Mouse (Mus musculus) forebrain, embryonic 13.5 days (tissue): ENCODE results near the gene AC124108.1. TPM values are rescaled to one million over a fixed set of nuclear protein-coding genes. Genes with fewer than 3 reads are reported as not detected.

Experiments
- ATAC-seq: fragments of 200-750 bp; cut with Nextera tagmentation; 2 replicates; pipeline ENCODE4 v1.8.0; 2017
- H3K27ac ChIP-seq: fragments of 300-500 bp; sonication (generic); 2 replicates; pipeline ENCODE4 v1.5.1; 2015; ENCODE audit warnings: inconsistent platforms, mild to moderate bottlenecking, moderate library complexity
- H3K27me3 ChIP-seq: fragments of 300-500 bp; sonication (generic); 2 replicates; pipeline ENCODE4 v1.6.1; 2015; ENCODE audit warnings: mild to moderate bottlenecking, inconsistent platforms
- H3K36me3 ChIP-seq: fragments of 300-500 bp; sonication (generic); 2 replicates; pipeline ENCODE4 v1.6.1; 2015; ENCODE audit warnings: mild to moderate bottlenecking, inconsistent platforms; ENCODE audit not compliant: poor library complexity, severe bottlenecking
- H3K4me1 ChIP-seq: fragments of 300-500 bp; sonication (generic); 2 replicates; pipeline ENCODE4 v1.6.1; 2015; ENCODE audit warnings: inconsistent platforms
- H3K4me2 ChIP-seq: fragments of 300-500 bp; sonication (generic); 2 replicates; pipeline ENCODE4 v1.6.1; 2015; ENCODE audit warnings: inconsistent platforms, mild to moderate bottlenecking, moderate library complexity
- H3K4me3 ChIP-seq: fragments of 300-500 bp; sonication (generic); 2 replicates; pipeline ENCODE4 v1.5.1; 2015; ENCODE audit warnings: mild to moderate bottlenecking, inconsistent platforms
- H3K9ac ChIP-seq: fragments of 300-500 bp; sonication (generic); 2 replicates; pipeline ENCODE4 v1.6.1; 2015; ENCODE audit warnings: mild to moderate bottlenecking, inconsistent platforms
- H3K9me3 ChIP-seq: fragments of 300-500 bp; sonication (generic); replicated peaks from 2 replicates; pipeline ENCODE4 v1.6.1; 2016; ENCODE audit warnings: inconsistent platforms
- WGBS: fragments of 180-500 bp; shearing (Covaris S2); methylation state at CpG from one replicate; pipeline ENCODE4 v1.1.7; 2015; 5-methylcytosine and 5-hydroxymethylcytosine counted together
- polyA plus RNA-seq: library from polyadenylated mRNA; unstranded; fragments of >200 nt; fragmentation: Nextera tagmentation; extraction: Ambion mirVana; gene quantifications from 2 replicates; pipeline ENCODE4 v1.2.1, GENCODE M21; 2015

AC124108.1 gene
- polyA plus RNA-seq, 1 experiment from 2014 or later, result 3.4 TPM

- Histone ChIP-seq H3K4me3 (0 out of 2 replicates have a peak overlapping the region, but pooled peaks have one; percentile 13), H3K4me1 (peaks cover 31% of the 10 kb centered on the region), H3K27ac (peak overlapping the region; percentile 37), H3K9me3 (no peaks in the 10 kb centered on the region), H3K9ac (peak overlapping the region; percentile 48; the same call in 1 of the 2 replicates), H3K36me3 (no peaks in the 10 kb centered on the region), H3K4me2 (peak overlapping the region; percentile 49), H3K27me3 (peaks cover 14% of the 10 kb centered on the region; the same call in 1 of the 2 replicates)
- ATAC-seq, result peak; percentile 72; the same call in 1 of the 2 replicates
- 8% methylated on average over 11 of the region's 12 CpGs for WGBS
These were observed 23.0 kb upstream of the AC124108.1 start for GRCm38 (mm10) chr1:132168115-132168767.

DNA sequence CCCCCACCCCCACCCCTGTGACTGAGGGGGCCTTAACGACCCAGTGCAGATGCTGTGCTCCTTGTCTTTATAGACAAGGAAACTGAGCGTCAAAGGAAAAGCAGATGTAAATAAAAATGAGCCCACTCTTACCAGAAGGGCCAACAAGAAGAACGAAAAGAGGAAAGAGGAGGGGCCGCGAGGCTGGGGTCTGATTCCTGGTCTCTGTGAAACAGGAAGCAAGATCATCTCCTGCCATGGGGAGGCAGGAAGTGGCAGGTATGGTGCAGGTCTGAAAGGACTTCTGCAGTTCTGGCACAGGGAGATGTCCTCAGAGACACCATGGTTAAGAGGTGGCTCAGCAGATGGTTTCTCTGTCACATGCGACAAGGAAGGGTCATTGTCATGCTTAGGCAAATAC, 20.6 kb upstream of the AC124108.1 start:
- Histone ChIP-seq H3K9me3 (no peaks in the 10 kb centered on the region), H3K27me3 (peaks cover 10% of the 10 kb centered on the region; the same call in 1 of the 2 replicates), H3K9ac (no peak overlapping the region), H3K36me3 (no peaks in the 10 kb centered on the region), H3K4me2 (no peak overlapping the region), H3K27ac (no peak overlapping the region), H3K4me3 (no peak overlapping the region), H3K4me1 (peaks cover 18% of the 10 kb centered on the region)
- no peak for ATAC-seq
- 57% methylated on average over 6 of the region's 6 CpGs for WGBS

GRCm38 (mm10) chr1:132171619-132172018, 19.6 kb upstream of the AC124108.1 start:
- H3K4me2 ChIP-seq, result no peak overlapping the region
- H3K36me3 ChIP-seq, result no peaks in the 10 kb centered on the region
- peaks cover 18% of the 10 kb centered on the region for H3K4me1 ChIP-seq
- H3K27me3 ChIP-seq, result peaks cover 10% of the 10 kb centered on the region; the same call in 1 of the 2 replicates
- H3K9me3 ChIP-seq, result no peaks in the 10 kb centered on the region
- no peak for ATAC-seq
- no peak overlapping the region for H3K9ac ChIP-seq
- no peak overlapping the region for H3K27ac ChIP-seq
- no peak overlapping the region for H3K4me3 ChIP-seq
- 0% methylated on average over 2 of the region's 2 CpGs for WGBS

GRCm38 (mm10) chr1:132186303-132186702, 5.0 kb upstream of the AC124108.1 start:
- no peaks in the 10 kb centered on the region for H3K9me3 ChIP-seq
- peaks cover 5% of the 10 kb centered on the region; the same call in 1 of the 2 replicates for H3K27me3 ChIP-seq
- no peak for ATAC-seq
- H3K9ac ChIP-seq, result no peak overlapping the region
- WGBS, result 84% methylated on average over 4 of the region's 4 CpGs
- no peaks in the 10 kb centered on the region for H3K36me3 ChIP-seq
- no peak overlapping the region for H3K4me2 ChIP-seq
- no peak overlapping the region for H3K4me3 ChIP-seq
- peaks cover 7% of the 10 kb centered on the region for H3K4me1 ChIP-seq
- no peak overlapping the region for H3K27ac ChIP-seq

DNA sequence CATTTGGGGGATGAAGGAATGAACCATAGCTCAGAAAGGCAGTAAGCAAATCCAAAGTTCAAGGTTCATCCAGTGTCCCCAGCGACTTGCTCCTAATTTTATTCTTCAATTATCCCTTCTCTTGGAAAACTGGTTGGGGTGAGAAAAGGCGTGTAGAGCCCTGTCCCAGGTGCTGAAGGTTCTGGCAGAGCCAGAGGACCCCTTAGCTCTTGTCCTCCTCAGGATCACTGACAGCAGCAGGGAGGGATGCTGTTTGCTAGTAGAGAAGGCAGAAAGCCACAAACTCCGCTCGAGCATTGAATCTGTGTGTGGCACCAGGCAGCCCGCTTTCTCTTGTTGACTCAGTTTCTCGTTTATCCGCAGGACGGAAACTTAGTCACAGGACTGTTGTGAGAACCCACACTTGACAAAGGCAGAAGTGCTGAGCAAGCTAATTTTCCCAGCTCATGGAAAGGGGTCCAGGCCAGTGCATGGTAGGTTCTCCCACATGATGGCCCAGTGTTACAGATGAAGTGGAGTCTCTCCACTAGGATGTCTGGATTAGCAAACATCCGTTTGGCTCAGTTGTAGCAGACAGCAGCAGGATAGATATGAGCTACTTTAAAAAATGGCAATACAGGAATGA, 2.7 kb upstream of the AC124108.1 start:
- 56% methylated on average over 9 of the region's 9 CpGs for WGBS
- H3K27me3 ChIP-seq, result peaks cover 5% of the 10 kb centered on the region; the same call in 1 of the 2 replicates
- H3K4me2 ChIP-seq, result no peak overlapping the region
- no peak overlapping the region for H3K9ac ChIP-seq
- H3K27ac ChIP-seq, result no peak overlapping the region
- H3K9me3 ChIP-seq, result no peaks in the 10 kb centered on the region
- no peak for ATAC-seq
- H3K36me3 ChIP-seq, result no peaks in the 10 kb centered on the region
- H3K4me3 ChIP-seq, result no peak overlapping the region
- H3K4me1 ChIP-seq, result peaks cover 25% of the 10 kb centered on the region

GRCm38 (mm10) chr1:132189231-132189630, 2.0 kb upstream of the AC124108.1 start:
- peak overlapping the region; percentile 90 for H3K4me3 ChIP-seq
- peak overlapping the region; percentile 99; the same call in 1 of the 2 replicates for H3K27ac ChIP-seq
- peaks cover 5% of the 10 kb centered on the region; the same call in 1 of the 2 replicates for H3K36me3 ChIP-seq
- peaks cover 32% of the 10 kb centered on the region for H3K4me1 ChIP-seq
- peak overlapping the region; percentile 76 for H3K4me2 ChIP-seq
- WGBS, result 41% methylated on average over 4 of the region's 4 CpGs
- no peaks in the 10 kb centered on the region for H3K9me3 ChIP-seq
- no peak for ATAC-seq
- H3K27me3 ChIP-seq, result peaks cover 5% of the 10 kb centered on the region; the same call in 1 of the 2 replicates
- peak overlapping the region; percentile 100; the same call in 1 of the 2 replicates for H3K9ac ChIP-seq

GRCm38 (mm10) chr1:132190040-132190513, 1.2 kb upstream of the AC124108.1 start:
- peaks cover 40% of the 10 kb centered on the region for H3K4me1 ChIP-seq
- H3K9ac ChIP-seq, result peak overlapping the region; percentile 100
- peak; percentile 84 for ATAC-seq
- peaks cover 5% of the 10 kb centered on the region; the same call in 1 of the 2 replicates for H3K36me3 ChIP-seq
- no peaks in the 10 kb centered on the region for H3K9me3 ChIP-seq
- peak overlapping the region; percentile 76 for H3K4me2 ChIP-seq
- peaks cover 5% of the 10 kb centered on the region; the same call in 1 of the 2 replicates for H3K27me3 ChIP-seq
- under 1% methylated on average over 45 of the region's 50 CpGs for WGBS
- peak overlapping the region; percentile 90 for H3K4me3 ChIP-seq
- peak overlapping the region; percentile 99 for H3K27ac ChIP-seq

- under 1% methylated on average over 58 of the region's 62 CpGs for WGBS
- Histone ChIP-seq H3K27me3 (peaks cover 5% of the 10 kb centered on the region; the same call in 1 of the 2 replicates), H3K4me2 (peak overlapping the region; percentile 76), H3K4me1 (peaks cover 46% of the 10 kb centered on the region), H3K4me3 (peak overlapping the region; percentile 90), H3K27ac (peak overlapping the region; percentile 99), H3K9me3 (no peaks in the 10 kb centered on the region), H3K9ac (peak overlapping the region; percentile 100), H3K36me3 (peaks cover 5% of the 10 kb centered on the region; the same call in 1 of the 2 replicates)
- ATAC-seq, result peak; percentile 41
These were observed 600 bp upstream of the AC124108.1 start for GRCm38 (mm10) chr1:132190621-132191092.

DNA sequence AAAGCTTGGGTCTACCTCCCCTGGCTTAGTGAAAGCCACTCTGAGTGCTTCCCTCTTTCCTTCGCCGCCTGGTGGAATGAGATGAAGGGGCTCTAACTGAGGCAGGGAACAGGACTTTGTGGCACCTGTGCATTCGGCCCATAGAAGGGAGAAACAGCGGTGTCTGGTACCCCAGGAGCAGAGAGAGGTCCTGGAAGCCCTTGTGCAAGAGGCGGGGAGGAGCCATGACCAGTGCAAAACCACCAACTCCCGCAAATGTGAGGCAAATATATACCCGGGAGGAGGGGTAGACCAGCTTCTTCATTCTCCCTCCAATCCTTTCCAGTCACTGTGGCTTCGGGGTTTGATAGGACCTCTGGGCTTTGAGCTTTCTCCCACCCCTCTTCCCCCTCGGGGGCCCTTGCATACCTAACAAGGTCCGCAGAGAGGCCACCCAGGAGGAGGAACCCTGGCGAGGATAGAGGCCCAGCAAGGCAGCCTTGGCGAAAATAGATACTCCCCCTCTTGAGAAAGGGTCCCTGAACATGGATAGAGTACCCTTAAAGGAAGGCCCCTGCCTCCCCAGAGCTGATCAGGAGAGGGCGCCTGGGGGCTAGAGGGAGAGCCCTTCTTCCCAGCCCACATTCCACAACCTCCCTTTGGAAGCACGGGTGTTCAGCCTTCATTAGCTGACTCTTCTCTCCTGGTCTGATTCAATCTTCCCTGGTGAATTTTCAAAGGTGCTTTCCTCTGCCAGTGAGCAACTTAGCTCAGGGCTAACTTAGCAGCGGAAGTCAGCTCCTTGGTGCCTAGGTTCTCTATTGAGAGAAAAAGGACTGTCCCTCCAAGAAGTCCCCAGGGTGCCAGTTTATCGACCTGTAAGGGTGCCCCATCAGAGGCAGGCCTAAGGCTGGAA, 776 bp downstream of the AC124108.1 start:
- H3K4me3 ChIP-seq, result peak overlapping the region; percentile 90
- peaks cover 60% of the 10 kb centered on the region for H3K4me1 ChIP-seq
- H3K36me3 ChIP-seq, result peaks cover 5% of the 10 kb centered on the region; the same call in 1 of the 2 replicates
- H3K9me3 ChIP-seq, result no peaks in the 10 kb centered on the region
- 1% methylated on average over 16 of the region's 16 CpGs for WGBS
- ATAC-seq, result peak; percentile 57
- H3K27ac ChIP-seq, result peak overlapping the region; percentile 99
- H3K27me3 ChIP-seq, result peaks cover 5% of the 10 kb centered on the region; the same call in 1 of the 2 replicates
- H3K9ac ChIP-seq, result peak overlapping the region; percentile 100
- peak overlapping the region; percentile 76 for H3K4me2 ChIP-seq

- ATAC-seq, result no peak
- H3K27me3 ChIP-seq, result no peaks in the 10 kb centered on the region
- 72% methylated on average over 3 of the region's 3 CpGs for WGBS
- peaks cover 77% of the 10 kb centered on the region for H3K4me1 ChIP-seq
- H3K9me3 ChIP-seq, result no peaks in the 10 kb centered on the region
- H3K4me2 ChIP-seq, result peak overlapping the region; percentile 76
- H3K9ac ChIP-seq, result 0 out of 2 replicates have a peak overlapping the region, but pooled peaks have one; percentile 100
- H3K4me3 ChIP-seq, result peak overlapping the region; percentile 90
- H3K36me3 ChIP-seq, result peaks cover 5% of the 10 kb centered on the region; the same call in 1 of the 2 replicates
- no peak overlapping the region for H3K27ac ChIP-seq
These were observed 2.5 kb downstream of the AC124108.1 start for GRCm38 (mm10) chr1:132193806-132194205.

DNA sequence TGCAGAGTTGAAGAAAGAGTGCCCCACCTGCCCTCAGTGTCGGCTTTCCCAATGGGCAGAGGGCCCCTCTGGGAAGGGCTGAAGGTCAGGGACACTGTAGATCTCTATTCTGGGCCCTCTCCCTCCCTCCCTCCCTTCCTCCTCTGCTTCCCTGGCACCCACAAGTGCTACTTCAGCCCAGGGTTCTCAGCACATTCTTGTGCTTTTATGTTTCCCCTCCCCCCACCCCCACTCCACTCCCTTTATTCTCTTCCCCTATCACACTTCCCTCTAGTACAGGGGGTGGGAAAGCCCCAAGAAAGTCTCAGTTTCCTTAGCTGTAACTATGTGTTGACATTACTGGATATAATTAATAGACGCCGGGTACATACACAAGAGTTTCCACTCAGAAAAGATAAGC, 3.4 kb downstream of the AC124108.1 start:
- no peaks in the 10 kb centered on the region for H3K9me3 ChIP-seq
- peaks cover 82% of the 10 kb centered on the region for H3K4me1 ChIP-seq
- H3K36me3 ChIP-seq, result peaks cover 5% of the 10 kb centered on the region; the same call in 1 of the 2 replicates
- ATAC-seq, result no peak
- peak overlapping the region; percentile 55 for H3K9ac ChIP-seq
- peak overlapping the region; percentile 76 for H3K4me2 ChIP-seq
- no peaks in the 10 kb centered on the region for H3K27me3 ChIP-seq
- H3K4me3 ChIP-seq, result no peak overlapping the region; the same call in 1 of the 2 replicates
- H3K27ac ChIP-seq, result no peak overlapping the region
- WGBS, result 45% methylated on average over 3 of the region's 3 CpGs
